Mouse (Mus musculus) cerebellum, adult 11-12 months (tissue): Measurements from ENCODE around the gene Dock6.
"Not testable (repeated sequence)": the region's sequence is repeated elsewhere in the genome, so short reads cannot be mapped to it uniquely, and the experiment has no call there.

Source experiments
- DNase-seq: peaks from one replicate; pipeline ENCODE4 v3.0.0; 2022

The Dock6 gene

DNA sequence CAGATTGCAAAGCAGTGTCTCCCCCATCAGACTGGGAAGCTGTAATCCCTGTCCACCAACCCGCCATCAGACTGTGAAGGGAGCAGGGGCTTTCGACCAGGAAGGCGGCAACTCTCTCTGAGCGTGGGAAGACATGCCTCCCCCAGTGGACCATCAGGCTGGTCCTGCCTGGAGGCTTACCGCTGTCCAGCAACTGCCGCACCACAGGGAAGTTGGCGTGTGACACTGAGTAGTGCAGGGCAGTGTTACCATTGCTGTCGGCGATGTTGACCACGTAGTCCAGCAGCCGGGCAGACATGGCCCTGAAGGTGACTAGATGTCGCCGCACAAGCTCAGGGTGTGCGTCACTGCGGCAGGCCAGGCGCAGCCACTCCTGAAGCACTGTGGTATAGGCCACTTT is 78.1 kb downstream of the Dock6 start:
- no peak for DNase-seq

GRCm38 (mm10) chr9:21773396-21773795 is 79.0 kb downstream of the Dock6 start:
- DNase-seq: not testable (repeated sequence)

DNA sequence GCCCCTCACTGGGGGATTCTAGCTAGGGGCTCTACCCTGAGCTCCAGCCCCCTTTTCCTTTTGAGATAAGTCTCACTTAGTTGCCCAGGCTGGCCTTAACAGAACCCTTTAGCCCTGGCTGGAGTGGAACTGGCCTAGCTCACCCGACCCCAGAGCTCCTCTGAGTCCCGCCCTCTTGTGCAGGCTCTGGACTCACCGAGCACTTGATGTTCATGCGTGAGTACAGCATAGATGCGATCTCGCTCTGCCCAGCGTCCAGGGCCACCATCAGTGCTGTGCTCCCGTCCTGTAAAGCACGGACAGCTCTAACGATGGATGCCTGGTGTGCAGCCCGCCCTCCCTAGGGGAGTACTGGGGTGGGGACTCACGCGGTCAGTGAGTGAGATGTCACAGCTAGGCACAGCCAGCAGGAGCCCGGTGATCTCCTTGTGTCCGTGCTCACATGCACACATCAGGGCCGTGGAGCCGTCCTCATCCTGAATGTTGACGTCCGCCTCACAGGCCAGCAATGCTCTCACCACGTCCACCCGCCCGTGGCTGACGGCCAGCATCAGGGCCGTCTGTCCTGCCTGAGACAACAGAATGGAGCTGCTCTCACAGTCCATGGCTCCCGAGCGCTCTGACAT is 82.8 kb downstream of the Dock6 start:
- DNase-seq: peak; percentile 73

GRCm38 (mm10) chr9:21768511-21769411 is 83.7 kb downstream of the Dock6 start:
- peak; percentile 74 for DNase-seq

GRCm38 (mm10) chr9:21767896-21768295 is 84.5 kb downstream of the Dock6 start:
- DNase-seq: peak; percentile 84

DNA sequence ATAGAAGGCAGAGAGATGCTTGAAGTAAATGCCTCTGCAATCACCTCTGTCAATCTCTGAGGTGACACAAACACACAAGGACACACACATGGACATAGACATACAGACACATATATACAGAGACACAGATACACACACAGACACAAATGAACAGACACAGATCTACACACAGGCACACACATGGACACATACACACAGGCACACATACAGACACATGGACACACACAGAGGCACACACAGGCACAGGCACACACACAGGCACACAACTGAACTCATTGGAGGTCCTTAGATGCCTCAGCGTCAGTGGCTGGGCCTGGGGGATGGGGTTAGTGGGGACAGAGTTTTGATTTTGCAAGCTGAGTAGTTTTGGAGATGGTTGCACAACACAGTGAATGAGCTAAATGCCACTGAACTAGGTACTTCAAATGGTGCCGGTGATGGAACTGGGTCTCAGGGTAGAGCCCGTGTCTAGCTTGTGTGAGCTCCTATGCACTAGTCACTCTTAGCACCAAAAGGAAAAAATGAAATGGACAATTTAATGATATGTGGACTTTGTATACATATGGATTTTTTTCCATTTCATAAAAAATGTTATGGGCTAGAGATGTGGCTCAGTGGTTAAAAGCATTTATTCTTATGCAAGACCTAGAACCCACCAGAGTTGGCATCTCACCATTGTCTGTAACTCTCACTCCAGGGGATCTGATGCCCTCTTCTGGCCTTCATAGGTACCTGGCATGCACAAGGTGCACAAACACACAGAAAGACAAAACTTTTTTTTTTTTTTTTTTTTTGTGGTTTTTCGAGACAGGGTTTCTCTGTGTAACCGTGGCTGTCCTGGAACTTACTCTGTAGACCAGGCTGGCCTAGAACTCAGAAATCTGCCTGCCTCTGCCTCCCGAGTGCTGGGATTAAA is 88.1 kb downstream of the Dock6 start:
- DNase-seq: no peak

- DNase-seq: no peak
Measured at GRCm38 (mm10) chr9:21762135-21762534, 90.3 kb downstream of the Dock6 start.

GRCm38 (mm10) chr9:21760155-21761088 is 92.0 kb downstream of the Dock6 start, which contains the start of gene Spc24:
TSS of gene Spc24 (minus strand) at chr9:21760303.
- DNase-seq: peak; percentile 96

DNA sequence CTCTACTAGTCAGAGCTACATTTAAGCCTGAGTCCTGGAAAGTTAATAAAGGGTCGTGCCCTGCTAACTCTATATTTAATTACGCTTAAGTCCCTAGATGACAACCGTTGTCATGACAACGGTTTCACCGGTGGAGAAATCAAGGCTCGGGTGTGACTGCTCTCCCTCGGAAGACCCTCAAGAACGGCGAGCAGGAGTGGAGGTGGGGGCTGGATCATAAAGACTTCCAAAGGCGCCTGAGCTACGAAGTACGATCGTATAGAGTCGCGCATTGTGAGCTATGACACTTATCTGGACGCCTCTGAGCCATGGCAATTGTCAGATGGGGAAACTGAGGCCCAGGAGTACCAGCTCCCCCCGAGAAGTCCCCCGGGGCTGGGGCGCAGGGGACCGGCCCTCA is 92.7 kb downstream of the Dock6 start:
- no peak for DNase-seq

- DNase-seq: peak; percentile 46
Measured at GRCm38 (mm10) chr9:21758576-21759529, 93.6 kb downstream of the Dock6 start.

- DNase-seq: peak; percentile 60
Measured at GRCm38 (mm10) chr9:21754516-21755321, 97.7 kb downstream of the Dock6 start.

GRCm38 (mm10) chr9:21754003-21754402 is 98.4 kb downstream of the Dock6 start:
- peak; percentile 86 for DNase-seq

GRCm38 (mm10) chr9:21752252-21752792 is 100.1 kb downstream of the Dock6 start:
- peak; percentile 40 for DNase-seq

GRCm38 (mm10) chr9:21751347-21751746 is 101.1 kb downstream of the Dock6 start:
- no peak for DNase-seq

- no peak for DNase-seq
Measured at GRCm38 (mm10) chr9:21750370-21750769, 102.1 kb downstream of the Dock6 start.
